Mouse (Mus musculus) heart, adult 2 months (tissue): ENCODE data around the gene Pdzd2.

Experiments
- CTCF ChIP-seq: fragments of 200-600 bp; IDR thresholded peaks from 2 replicates; pipeline ENCODE4 v1.8.1; 2022; ENCODE audit warnings: antibody characterized with exemption, mild to moderate bottlenecking, moderate library complexity
- POLR2A ChIP-seq: fragments of 200-500 bp; IDR thresholded peaks from 2 replicates; pipeline ENCODE4 v1.6.1; 2011; ENCODE audit warnings: mild to moderate bottlenecking, low read depth, low read length, control low read depth; ENCODE audit not compliant: insufficient read depth

GRCm38 (mm10) chr15:12539618-12540302 lies 200.0 kb downstream of the Pdzd2 start:
- no peak for TF ChIP-seq CTCF
- no peak for TF ChIP-seq POLR2A
